Mouse (Mus musculus) left cerebral cortex, adult 6 months (tissue): ENCODE data around the gene Nsrp1. TPM values are rescaled to one million over a fixed set of nuclear protein-coding genes. Genes with fewer than 3 reads are reported as not detected.

Experiments
- long read RNA-seq, 2 experiments: library from polyadenylated mRNA; unstranded; transcript quantifications; one replicate each; pipeline ENCODE4 v2.0.0; 2019 to 2020
- polyA plus RNA-seq: library from polyadenylated mRNA; unstranded; fragments of <200 nt; fragmentation: Nextera tagmentation; gene quantifications from 2 replicates; pipeline ENCODE4 v1.2.3, GENCODE M21; 2021

Nsrp1 gene
- 60.9 and 68.1 TPM in 2 replicates for polyA plus RNA-seq
- long read RNA-seq, experiment 1, transcript Nsrp1-201 (7 exons, 3,114 nt): major isoform, 10 of 14 reads
- long read RNA-seq, experiment 1, partial matches to known transcripts: 0 of 14 reads
- long read RNA-seq, experiment 1, other reads (novel, unspliced or antisense): 4 of 14 reads
- long read RNA-seq, experiment 2, transcript Nsrp1-201 (7 exons, 3,114 nt): major isoform, 6 of 32 reads
- long read RNA-seq, experiment 2, partial matches to known transcripts: 10 of 32 reads
- long read RNA-seq, experiment 2, other reads (novel, unspliced or antisense): 16 of 32 reads

GRCm38 (mm10) chr11:77078273-77079134 is at the start of gene Nsrp1:
TSS of gene Nsrp1 (minus strand) at chr11:77078435.

DNA sequence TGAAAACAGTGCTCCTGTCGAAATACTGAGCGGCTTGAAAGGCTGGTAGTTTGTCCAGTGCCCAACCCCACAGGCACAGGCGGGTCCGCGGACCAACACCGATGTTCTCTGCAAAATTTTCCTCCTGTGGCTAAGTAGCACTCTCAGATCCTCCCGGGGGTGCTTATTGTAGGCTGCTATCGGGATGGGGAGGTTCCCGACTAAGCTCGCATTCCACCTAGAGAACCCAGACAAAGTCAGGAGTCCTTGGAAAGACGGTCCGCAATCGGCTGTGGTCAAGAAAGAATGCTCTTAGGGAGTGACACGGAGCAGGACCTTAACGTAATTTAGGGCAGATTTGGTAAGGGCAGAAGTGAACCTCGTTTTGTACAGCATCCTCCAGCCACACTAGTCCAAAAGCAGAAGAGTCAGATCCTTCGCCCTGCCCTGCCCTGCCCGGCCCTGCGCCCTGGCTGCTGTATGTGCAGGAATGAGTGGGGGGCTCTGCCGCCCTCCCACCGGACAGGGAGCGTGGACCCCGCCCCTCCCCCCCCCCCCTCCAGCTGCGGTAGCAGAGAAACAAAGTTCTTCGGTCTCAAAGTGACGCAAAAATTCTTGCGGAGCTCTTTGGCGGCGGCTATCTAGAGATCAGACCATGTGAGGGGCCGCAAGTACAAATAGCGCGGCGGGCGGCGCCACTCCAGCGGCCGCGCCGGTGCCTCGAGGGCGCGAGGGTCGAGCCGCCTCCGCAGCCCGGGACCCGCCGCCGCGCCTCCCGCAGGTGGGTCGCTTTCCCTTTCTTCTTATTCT is 80.1 kb downstream of the Nsrp1 start, which contains the start of gene Slc6a4:
Gene Slc6a4, plus strand, starts transcription at position 688 of the 789 bp plus-strand sequence.

Other genes with a start within 250 kb of the Nsrp1 start
- 6.3 and 10.1 TPM in 2 replicates for gene Cpd, start 231.4 kb downstream of the Nsrp1 start, polyA plus RNA-seq
- not detected in 2 replicates for gene Tmigd1, start 176.3 kb downstream of the Nsrp1 start, polyA plus RNA-seq
- gene Blmh, start 153.6 kb downstream of the Nsrp1 start, polyA plus RNA-seq: 49.7 and 70.4 TPM in 2 replicates
- 0.10 TPM in 1 of 2 replicates, not detected in the other for gene Slc6a4, start 79.8 kb downstream of the Nsrp1 start, polyA plus RNA-seq
- 0.61 and 0.64 TPM in 2 replicates for gene Efcab5, start 110.5 kb upstream of the Nsrp1 start, polyA plus RNA-seq
- gene Ssh2, start 137.9 kb upstream of the Nsrp1 start, polyA plus RNA-seq: 3.7 and 6.6 TPM in 2 replicates